In genomic region chr8:111535491-111535890, GRCm38 (mm10) we compare ENCODE assay signal across 8 mouse cellular contexts. TPM values are rescaled to one million over a fixed set of nuclear protein-coding genes. Genes with fewer than 3 reads are reported as not detected.
DNase-seq lines count a peak whose midpoint lies in the region; ATAC-seq and TF ChIP-seq lines count a peak whose summit lies in the region.

No protein-coding gene starts in this region.

- peak overlapping the region; percentile 93; the same call in 1 of the 2 replicates for H3K27ac ChIP-seq in heart, postnatal 0 days (ENCODE audit: low read depth)
- H3K27ac ChIP-seq in embryonic facial prominence, embryonic 14.5 days (replicated peaks; ENCODE audit: low read depth, low read length), result no peak overlapping the region
- H3K27ac ChIP-seq in intestine, embryonic 16.5 days (ENCODE audit: low read length), result no peak overlapping the region
- no peak overlapping the region for H3K27ac ChIP-seq in midbrain, embryonic 16.5 days (ENCODE audit: low read length)

- H3K4me2 ChIP-seq in heart, postnatal 0 days (ENCODE audit: low read depth, low read length), result peak overlapping the region; percentile 86
- H3K4me2 ChIP-seq in embryonic facial prominence, embryonic 14.5 days (ENCODE audit: low read depth, low read length), result peak overlapping the region; percentile 71
- H3K4me2 ChIP-seq in intestine, embryonic 16.5 days (ENCODE audit: low read depth, low read length), result peak overlapping the region; percentile 94; the same call in 1 of the 2 replicates
- H3K4me2 ChIP-seq in midbrain, embryonic 16.5 days (ENCODE audit: low read length), result peak overlapping the region; percentile 55

- no peak for TF ChIP-seq EP300 in heart, postnatal 0 days (IDR thresholded peaks at IDR 0.05; ENCODE audit: low read depth)

- peak overlapping the region; percentile 81 for H3K4me3 ChIP-seq in heart, postnatal 0 days (ENCODE audit: low read depth, low read length)
- peak overlapping the region; percentile 93 for H3K4me3 ChIP-seq in embryonic facial prominence, embryonic 14.5 days (ENCODE audit: low read depth, low read length)
- peak overlapping the region; percentile 96; the same call in 1 of the 2 replicates for H3K4me3 ChIP-seq in intestine, embryonic 16.5 days (ENCODE audit: low read length)
- H3K4me3 ChIP-seq in midbrain, embryonic 16.5 days (ENCODE audit: low read depth, low read length), result peak overlapping the region; percentile 99

- no peak overlapping the region for H3K9ac ChIP-seq in heart, postnatal 0 days (replicated peaks; ENCODE audit: low read depth, low read length)
- no peak overlapping the region; the same call in 1 of the 2 replicates for H3K9ac ChIP-seq in embryonic facial prominence, embryonic 14.5 days (ENCODE audit: low read depth, low read length)
- H3K9ac ChIP-seq in intestine, embryonic 16.5 days (ENCODE audit: low read depth, low read length), result no peak overlapping the region
- H3K9ac ChIP-seq in midbrain, embryonic 16.5 days (ENCODE audit: low read depth, low read length), result no peak overlapping the region

- DNase-seq in heart, postnatal 0 days (ENCODE audit: low spot score), result no peak
- DNase-seq in heart, postnatal 10 days, result no peak
- DNase-seq in embryonic facial prominence, embryonic 14.5 days (ENCODE audit: low spot score), result no peak
- DNase-seq in left cerebral cortex, adult 9 months (ENCODE audit: low spot score in 2 of 2), result no peak
- no peak for DNase-seq in thymus, postnatal 25 days
- DNase-seq in c-Kit-positive CD71-positive TER-119-positive erythroid progenitor cells, embryonic 14.5 days (ENCODE audit: low spot score), result no peak

- no peak for TF ChIP-seq CTCF in heart, postnatal 0 days (IDR thresholded peaks at IDR 0.05; ENCODE audit: low read depth)

- no peak for ATAC-seq in heart, postnatal 0 days (ENCODE audit: insufficient read depth, low read depth)
- ATAC-seq in embryonic facial prominence, embryonic 14.5 days (ENCODE audit: low read depth), result no peak
- no peak for ATAC-seq in intestine, embryonic 16.5 days
- ATAC-seq in midbrain, embryonic 16.5 days, result no peak

- WGBS in heart, postnatal 0 days, result 26% methylated on average over 5 of the region's 5 CpGs
- WGBS in embryonic facial prominence, embryonic 14.5 days, result 42% methylated on average over 5 of the region's 5 CpGs
- WGBS in intestine, embryonic 16.5 days, result 33% methylated on average over 5 of the region's 5 CpGs
- 28% methylated on average over 5 of the region's 5 CpGs for WGBS in midbrain, embryonic 16.5 days

- H3K9me3 ChIP-seq in heart, postnatal 0 days (replicated peaks; ENCODE audit: control insufficient read depth, low read length), result no peaks in the 10 kb centered on the region
- no peaks in the 10 kb centered on the region for H3K9me3 ChIP-seq in embryonic facial prominence, embryonic 14.5 days (ENCODE audit: control insufficient read depth, low read length)
- no peaks in the 10 kb centered on the region for H3K9me3 ChIP-seq in intestine, embryonic 16.5 days (ENCODE audit: control insufficient read depth, low read length)
- H3K9me3 ChIP-seq in midbrain, embryonic 16.5 days (replicated peaks; ENCODE audit: control insufficient read depth, low read length, poor library complexity, severe bottlenecking), result no peaks in the 10 kb centered on the region

- H3K36me3 ChIP-seq in heart, postnatal 0 days (replicated peaks; ENCODE audit: control insufficient read depth, insufficient read depth, low read length), result no peaks in the 10 kb centered on the region
- H3K36me3 ChIP-seq in embryonic facial prominence, embryonic 14.5 days (ENCODE audit: control insufficient read depth, insufficient read depth, low read length), result no peaks in the 10 kb centered on the region
- no peaks in the 10 kb centered on the region for H3K36me3 ChIP-seq in intestine, embryonic 16.5 days (ENCODE audit: control insufficient read depth, insufficient read depth, low read length)
- no peaks in the 10 kb centered on the region for H3K36me3 ChIP-seq in midbrain, embryonic 16.5 days (ENCODE audit: control insufficient read depth, insufficient read depth, low read length)

- intact Hi-C loops in heart, postnatal 10 days (cut with DNase I), result loop anchor here (10.0 kb wide), 1 partner anchor 289 kb away; no protein-coding TSS in a partner anchor

- peaks cover 7% of the 10 kb centered on the region; the same call in 1 of the 2 replicates for H3K4me1 ChIP-seq in heart, postnatal 0 days (ENCODE audit: control insufficient read depth, insufficient read depth)
- peaks cover 22% of the 10 kb centered on the region for H3K4me1 ChIP-seq in embryonic facial prominence, embryonic 14.5 days (ENCODE audit: control insufficient read depth, insufficient read depth, low read length)
- H3K4me1 ChIP-seq in intestine, embryonic 16.5 days (ENCODE audit: control insufficient read depth, insufficient read depth, low read length), result peaks cover 22% of the 10 kb centered on the region
- peaks cover 24% of the 10 kb centered on the region for H3K4me1 ChIP-seq in midbrain, embryonic 16.5 days (ENCODE audit: control insufficient read depth, insufficient read depth, low read length)

- no peaks in the 10 kb centered on the region for H3K27me3 ChIP-seq in heart, postnatal 0 days (ENCODE audit: control insufficient read depth, insufficient read depth, low read length)
- H3K27me3 ChIP-seq in embryonic facial prominence, embryonic 14.5 days (replicated peaks; ENCODE audit: control insufficient read depth, insufficient read depth, low read length), result no peaks in the 10 kb centered on the region
- no peaks in the 10 kb centered on the region for H3K27me3 ChIP-seq in intestine, embryonic 16.5 days (replicated peaks; ENCODE audit: control insufficient read depth, insufficient read depth, low read length)
- no peaks in the 10 kb centered on the region for H3K27me3 ChIP-seq in midbrain, embryonic 16.5 days (ENCODE audit: control insufficient read depth, insufficient read depth, low read depth, low read length)

RNA-seq across cellular contexts. Expression of gene Znrf1, which starts 0.4 kb away (rescaled TPM):
- 52.1 and 69.1 TPM in 2 replicates for total RNA-seq in heart, postnatal 0 days (2014; rRNA removed; ENCODE audit: low replicate concordance)
- polyA plus RNA-seq in heart, postnatal 0 days (2015; fragmentation: Nextera tagmentation; extraction: Ambion mirVana), result 13.9 and 15.1 TPM in 2 replicates
- total RNA-seq in heart, postnatal 10 days (2021), result 10 to 100 TPM; 66.2 to 69.2 TPM
- 35.6 and 39.1 TPM in 2 replicates for polyA plus RNA-seq in embryonic facial prominence, embryonic 14.5 days (2014; fragmentation: Nextera tagmentation; extraction: Ambion mirVana)
- 11.0 and 13.1 TPM in 2 replicates for polyA plus RNA-seq in intestine, embryonic 16.5 days (2015; fragmentation: Nextera tagmentation; extraction: Ambion mirVana)
- 73.2 and 73.4 TPM in 2 replicates for polyA plus RNA-seq in midbrain, embryonic 16.5 days (2015; fragmentation: Nextera tagmentation; extraction: Ambion mirVana)

RNA-seq across cellular contexts. Expression of gene Wdr59, which starts 13.6 kb away (rescaled TPM):
- total RNA-seq in heart, postnatal 0 days (2014; rRNA removed; ENCODE audit: low replicate concordance), result 3.2 and 6.5 TPM in 2 replicates
- 2.3 and 2.4 TPM in 2 replicates for polyA plus RNA-seq in heart, postnatal 0 days (2015; fragmentation: Nextera tagmentation; extraction: Ambion mirVana)
- 10 to 100 TPM in 1 of 2 experiments, 1 to 10 TPM in 1; 10.0 to 10.2 TPM for total RNA-seq in heart, postnatal 10 days (2021)
- polyA plus RNA-seq in embryonic facial prominence, embryonic 14.5 days (2014; fragmentation: Nextera tagmentation; extraction: Ambion mirVana), result 4.6 and 4.7 TPM in 2 replicates
- polyA plus RNA-seq in intestine, embryonic 16.5 days (2015; fragmentation: Nextera tagmentation; extraction: Ambion mirVana), result 4.3 and 4.4 TPM in 2 replicates
- 8.0 and 9.1 TPM in 2 replicates for polyA plus RNA-seq in midbrain, embryonic 16.5 days (2015; fragmentation: Nextera tagmentation; extraction: Ambion mirVana)
